Mouse (Mus musculus) MEL (cell line): Measurements from ENCODE around the gene Slc36a1. TPM values are rescaled to one million over a fixed set of nuclear protein-coding genes. Genes with fewer than 3 reads are reported as not detected.

Experiments
- DNase-seq: peaks from one replicate; pipeline ENCODE4 v3.0.0; 2011; ENCODE audit warnings: low read depth, low spot score
- H3K27ac ChIP-seq: 2 replicates; pipeline ENCODE4 v1.5.1; 2012; ENCODE audit warnings: low read depth, mild to moderate bottlenecking, control low read depth, low read length, moderate library complexity; ENCODE audit not compliant: control insufficient read depth
- H3K27me3 ChIP-seq, 2 experiments: fragments of 150-350 bp in 1 of 2; sonication (generic) in 1 of 2; 2 replicates each; pipeline ENCODE4 v1.6.1; 2012; ENCODE audit warnings: low read length in 2 of 2, mild to moderate bottlenecking in 2 of 2, improper control_type of control experiment in 1 of 2, moderate library complexity in 1 of 2; ENCODE audit not compliant: insufficient read depth in 2 of 2, control insufficient read depth in 1 of 2
- H3K36me3 ChIP-seq, 2 experiments: 2 replicates each; pipeline ENCODE4 v1.6.1; 2012 to 2014; ENCODE audit warnings: low read length in 2 of 2, improper control_type of control experiment in 1 of 2, inconsistent platforms in 1 of 2, mild to moderate bottlenecking in 1 of 2; ENCODE audit not compliant: insufficient read depth in 2 of 2, control insufficient read depth in 1 of 2
- H3K4me1 ChIP-seq, 2 experiments: fragments of 150-350 bp in 1 of 2; sonication (generic) in 1 of 2; 2 replicates each; pipeline ENCODE4 v1.6.1; 2012; ENCODE audit warnings: low read length in 2 of 2, improper control_type of control experiment in 1 of 2, mild to moderate bottlenecking in 1 of 2; ENCODE audit not compliant: insufficient read depth in 2 of 2, control insufficient read depth in 1 of 2
- H3K4me3 ChIP-seq, 2 experiments: fragments of 150-350 bp in 1 of 2; sonication (generic) in 1 of 2; 2 replicates each; pipeline ENCODE4 v1.5.1; 2012; ENCODE audit warnings: low read depth in 2 of 2, low read length in 2 of 2, mild to moderate bottlenecking in 2 of 2, moderate library complexity in 2 of 2, control low read depth in 1 of 2, improper control_type of control experiment in 1 of 2; ENCODE audit not compliant: control insufficient read depth in 1 of 2, insufficient read depth in 1 of 2
- H3K79me2 ChIP-seq: 2 replicates; pipeline ENCODE4 v1.6.1; 2012; ENCODE audit warnings: mild to moderate bottlenecking, low read length, moderate library complexity; ENCODE audit not compliant: control insufficient read depth, poor library complexity, insufficient read depth
- H3K9ac ChIP-seq: 2 replicates; pipeline ENCODE4 v1.6.1; 2012; ENCODE audit warnings: low read depth, mild to moderate bottlenecking, control low read depth, low read length, moderate library complexity; ENCODE audit not compliant: control insufficient read depth, poor library complexity, severe bottlenecking
- H3K9me3 ChIP-seq: fragments of 150-350 bp; sonication (generic); replicated peaks from 2 replicates; pipeline ENCODE4 v1.6.1; 2012; ENCODE audit warnings: mild to moderate bottlenecking, low read length, improper control_type of control experiment, moderate library complexity; ENCODE audit not compliant: insufficient read depth
- CHD1 ChIP-seq: IDR thresholded peaks from 2 replicates; pipeline ENCODE4 v1.6.1; 2012; ENCODE audit warnings: low read depth, mild to moderate bottlenecking, inconsistent platforms, low read length, improper control_type of control experiment
- E2F4 ChIP-seq: IDR thresholded peaks from 2 replicates; pipeline ENCODE4 v1.6.1; 2011; ENCODE audit warnings: low read depth, low read length, improper control_type of control experiment, borderline replicate concordance
- EP300 ChIP-seq, 2 experiments: IDR thresholded peaks; 2 replicates each; pipeline ENCODE4 v1.6.1; 2011; ENCODE audit warnings: improper control_type of control experiment in 2 of 2, low read length in 2 of 2, low read depth in 1 of 2, mild to moderate bottlenecking in 1 of 2
- ETS1 ChIP-seq: IDR thresholded peaks from 2 replicates; pipeline ENCODE4 v1.6.1; 2012; ENCODE audit warnings: low read depth, mild to moderate bottlenecking, inconsistent platforms, low read length, improper control_type of control experiment, moderate library complexity
- GABPA ChIP-seq: IDR thresholded peaks from 2 replicates; pipeline ENCODE4 v1.6.1; 2012; ENCODE audit warnings: low read depth, mild to moderate bottlenecking, inconsistent platforms, low read length, improper control_type of control experiment, moderate library complexity
- GATA1 ChIP-seq: IDR thresholded peaks from 2 replicates; pipeline ENCODE4 v1.6.1; 2011; ENCODE audit warnings: low read depth, low read length, improper control_type of control experiment
- HCFC1 ChIP-seq: IDR thresholded peaks from 2 replicates; pipeline ENCODE4 v1.6.1; 2012; ENCODE audit warnings: low read depth, mild to moderate bottlenecking, inconsistent platforms, low read length, improper control_type of control experiment, moderate library complexity
- MAFK ChIP-seq: IDR thresholded peaks from 2 replicates; pipeline ENCODE4 v1.6.1; 2011; ENCODE audit warnings: low read depth, mild to moderate bottlenecking, low read length, improper control_type of control experiment, borderline replicate concordance
- MAX ChIP-seq: IDR thresholded peaks from 2 replicates; pipeline ENCODE4 v1.6.1; 2011; ENCODE audit warnings: low read length, improper control_type of control experiment
- MXI1 ChIP-seq: IDR thresholded peaks from 2 replicates; pipeline ENCODE4 v1.6.1; 2011; ENCODE audit warnings: mild to moderate bottlenecking, low read depth, low read length, improper control_type of control experiment
- MYB ChIP-seq: IDR thresholded peaks from 2 replicates; pipeline ENCODE4 v1.6.1; 2011; ENCODE audit warnings: mild to moderate bottlenecking, low read depth, low read length, improper control_type of control experiment
- MYC ChIP-seq: IDR thresholded peaks from 2 replicates; pipeline ENCODE4 v1.6.1; 2011; ENCODE audit warnings: low read depth, mild to moderate bottlenecking, low read length, improper control_type of control experiment, moderate library complexity
- NELFE ChIP-seq: IDR thresholded peaks from 2 replicates; pipeline ENCODE4 v1.6.1; 2011; ENCODE audit warnings: low read depth, low read length, improper control_type of control experiment
- NRF1 ChIP-seq: IDR thresholded peaks from 2 replicates; pipeline ENCODE4 v1.6.1; 2014; ENCODE audit warnings: low read depth, mild to moderate bottlenecking, inconsistent platforms, low read length, improper control_type of control experiment, moderate library complexity; ENCODE audit not compliant: poor library complexity, insufficient read depth, severe bottlenecking
- POLR2A ChIP-seq, 2 experiments: IDR thresholded peaks; 2 replicates each; pipeline ENCODE4 v1.6.1; 2011 to 2012; ENCODE audit warnings: low read length in 2 of 2, mild to moderate bottlenecking in 2 of 2, control low read depth in 1 of 2, improper control_type of control experiment in 1 of 2, low read depth in 1 of 2, moderate library complexity in 1 of 2; ENCODE audit not compliant: control insufficient read depth in 1 of 2, insufficient read depth in 1 of 2, poor library complexity in 1 of 2
- POLR2AphosphoS2 ChIP-seq: IDR thresholded peaks from 2 replicates; pipeline ENCODE4 v1.6.1; 2011; ENCODE audit warnings: low read length, improper control_type of control experiment
- RAD21 ChIP-seq: IDR thresholded peaks from 2 replicates; pipeline ENCODE4 v1.6.1; 2011; ENCODE audit warnings: mild to moderate bottlenecking, low read depth, low read length, improper control_type of control experiment
- SIN3A ChIP-seq: IDR thresholded peaks from 2 replicates; pipeline ENCODE4 v1.6.1; 2012; ENCODE audit warnings: low read length, improper control_type of control experiment, inconsistent platforms
- SMC3 ChIP-seq: IDR thresholded peaks from 2 replicates; pipeline ENCODE4 v1.6.1; 2011; ENCODE audit warnings: low read depth, low read length, improper control_type of control experiment
- TAL1 ChIP-seq: IDR thresholded peaks from 2 replicates; pipeline ENCODE4 v1.6.1; 2012; ENCODE audit warnings: mild to moderate bottlenecking, inconsistent platforms, low read length, moderate library complexity, mixed read lengths
- TBP ChIP-seq: IDR thresholded peaks from 2 replicates; pipeline ENCODE4 v1.8.0; 2011; ENCODE audit warnings: low read depth, low read length, improper control_type of control experiment
- UBTF ChIP-seq: IDR thresholded peaks from 2 replicates; pipeline ENCODE4 v1.6.1; 2012; ENCODE audit warnings: low read depth, mild to moderate bottlenecking, inconsistent platforms, low read length, improper control_type of control experiment, moderate library complexity, borderline replicate concordance; ENCODE audit not compliant: insufficient read depth
- USF1 ChIP-seq: IDR thresholded peaks from 2 replicates; pipeline ENCODE4 v1.6.1; 2014; ENCODE audit warnings: low read depth, mild to moderate bottlenecking, inconsistent platforms, low read length, improper control_type of control experiment, moderate library complexity
- ZC3H11A ChIP-seq: IDR thresholded peaks from 2 replicates; pipeline ENCODE4 v1.6.1; 2012; ENCODE audit warnings: low read depth, mild to moderate bottlenecking, inconsistent platforms, low read length, improper control_type of control experiment
- ZMIZ1 ChIP-seq: IDR thresholded peaks from 2 replicates; pipeline ENCODE4 v1.6.1; 2012; ENCODE audit warnings: low read depth, mild to moderate bottlenecking, inconsistent platforms, low read length, improper control_type of control experiment, moderate library complexity
- polyA plus RNA-seq, 2 experiments: library from polyadenylated mRNA; stranded (reverse) in 1 of 2; unstranded in 1 of 2; fragments of >175 nt in 1 of 2; fragments of >200 nt in 1 of 2; gene quantifications; 2 replicates each; pipeline versions ENCODE4 v1.2.1 to v1.2.4; 2012; ENCODE audit warnings: low replicate concordance in 2 of 2, low read depth in 1 of 2; ENCODE audit not compliant: insufficient read length in 2 of 2, insufficient read depth in 1 of 2, missing spikeins in 1 of 2
- total RNA-seq: library from RNA; depleted of rRNA; stranded (reverse); fragments of 300-350 nt; gene quantifications from 2 replicates; pipeline ENCODE4 v1.2.3, GENCODE M21; 2012

Slc36a1 gene
- total and polyA plus RNA-seq, 3 experiments, result 2.8 to 5.2 TPM; not detected in 1

GRCm38 (mm10) chr11:55250527-55250926 lies 46.4 kb downstream of the Slc36a1 start:
- DNase-seq, result peak; percentile 52

GRCm38 (mm10) chr11:55253391-55253790 lies 49.2 kb downstream of the Slc36a1 start:
- H3K27me3 ChIP-seq, result peaks cover 3 to 5% of the 10 kb centered on the region in 2 experiments; a peak in 3 of 4 replicates

More at GRCm38 (mm10) chr11:55250527-55250926, 46.4 kb downstream of the Slc36a1 start:
- Histone ChIP-seq H3K27me3 (peaks cover 0 to 3% of the 10 kb centered on the region in 2 experiments; a peak in 1 of 4 replicates), H3K79me2 (no peaks in the 10 kb centered on the region), H3K27ac (no peak overlapping the region), H3K4me1 (peaks cover 0 to 4% of the 10 kb centered on the region in 2 experiments; a peak in 1 of 4 replicates), H3K9ac (no peak overlapping the region), H3K4me3 (no peak overlapping the region), H3K36me3 (0 out of 4 replicates have a peak, but pooled peaks cover 0 to 2% of the 10 kb centered on the region in 2 experiments), H3K9me3 (no peaks in the 10 kb centered on the region)
- no peak for TF ChIP-seq POLR2AphosphoS2
- no peak for TF ChIP-seq ETS1
- 0 out of 2 replicates have a peak, but pooled peaks have one; percentile 26 for TF ChIP-seq SIN3A
- TF ChIP-seq ZC3H11A, result no peak
- TF ChIP-seq HCFC1, result no peak
- TF ChIP-seq MAFK, result no peak
- TF ChIP-seq USF1, result no peak
- TF ChIP-seq EP300 (IDR thresholded peaks at IDR 0.05; ENCODE audit: low read depth in 1 of 2, low read length in 2 of 2), result no peak
- no peak for TF ChIP-seq GATA1
- 0 out of 2 replicates have a peak, but pooled peaks have one; percentile 43 for TF ChIP-seq MAX
- no peak for TF ChIP-seq SMC3
- TF ChIP-seq GABPA, result no peak
- TF ChIP-seq MYC, result 0 out of 2 replicates have a peak, but pooled peaks have one; percentile 30
- no peak for TF ChIP-seq POLR2A (IDR thresholded peaks at IDR 0.05; ENCODE audit: control insufficient read depth in 1 of 2, insufficient read depth in 1 of 2, low read depth in 1 of 2, low read length in 2 of 2, poor library complexity in 1 of 2)

GRCm38 (mm10) chr11:55261105-55261504 lies 57.0 kb downstream of the Slc36a1 start:
- Histone ChIP-seq H3K36me3 (no peaks in the 10 kb centered on the region), H3K4me1 (no peaks in the 10 kb centered on the region), H3K9me3 (no peaks in the 10 kb centered on the region), H3K27ac (no peak overlapping the region), H3K4me3 (no peak overlapping the region), H3K79me2 (no peaks in the 10 kb centered on the region), H3K27me3 (peaks cover 17 to 18% of the 10 kb centered on the region in 2 experiments), H3K9ac (no peak overlapping the region)
- DNase-seq, result no peak
- TF ChIP-seq TAL1 (no peak), HCFC1 (no peak), GABPA (no peak), MXI1 (no peak), RAD21 (no peak), CHD1 (no peak), ZMIZ1 (no peak), MYB (no peak), NELFE (no peak), UBTF (no peak)

More at GRCm38 (mm10) chr11:55253391-55253790, 49.2 kb downstream of the Slc36a1 start:
- no peak overlapping the region for H3K9ac ChIP-seq
- no peaks in the 10 kb centered on the region for H3K9me3 ChIP-seq
- 0 out of 4 replicates have a peak, but pooled peaks cover 0 to 2% of the 10 kb centered on the region in 2 experiments for H3K36me3 ChIP-seq
- no peaks in the 10 kb centered on the region for H3K79me2 ChIP-seq
- no peak for TF ChIP-seq TBP
- no peak for TF ChIP-seq NRF1
- no peak for TF ChIP-seq E2F4
- TF ChIP-seq, all 39 proteins: peak for 0
- DNase-seq, result no peak
- Histone ChIP-seq H3K27ac (no peak overlapping the region), H3K4me3 (no peak overlapping the region), H3K4me1 (peaks cover 0 to 4% of the 10 kb centered on the region in 2 experiments; a peak in 1 of 4 replicates)
